Mouse (Mus musculus): ENCODE measurements around the gene Entpd1.

The Entpd1 gene

DNA sequence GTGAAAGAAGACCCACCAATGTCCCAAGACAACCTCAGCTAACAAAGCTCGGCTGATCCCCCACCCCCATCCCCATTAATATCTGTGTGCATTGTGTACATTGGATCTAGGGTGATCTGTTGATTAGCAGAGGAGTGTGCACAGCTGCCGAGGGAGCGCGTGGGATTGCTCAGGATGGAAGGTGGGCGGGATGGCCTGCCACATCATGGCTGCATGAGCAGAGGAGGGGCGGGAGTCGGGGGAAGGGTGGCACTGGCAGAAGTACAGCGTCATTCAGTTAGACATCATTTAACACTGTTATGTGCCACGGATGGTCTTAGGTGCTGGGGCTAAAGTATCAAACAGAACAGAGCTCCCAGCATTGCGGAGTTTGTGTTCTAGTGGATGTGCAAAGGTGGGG lies 111.3 kb downstream of the Entpd1 start:
- no peak for DNase-seq (ENCODE audit: low read depth, low spot score)

GRCm38 (mm10) chr19:40726148-40726547 lies 114.0 kb downstream of the Entpd1 start:
- DNase-seq (ENCODE audit: low read depth, low spot score) = no peak

DNA sequence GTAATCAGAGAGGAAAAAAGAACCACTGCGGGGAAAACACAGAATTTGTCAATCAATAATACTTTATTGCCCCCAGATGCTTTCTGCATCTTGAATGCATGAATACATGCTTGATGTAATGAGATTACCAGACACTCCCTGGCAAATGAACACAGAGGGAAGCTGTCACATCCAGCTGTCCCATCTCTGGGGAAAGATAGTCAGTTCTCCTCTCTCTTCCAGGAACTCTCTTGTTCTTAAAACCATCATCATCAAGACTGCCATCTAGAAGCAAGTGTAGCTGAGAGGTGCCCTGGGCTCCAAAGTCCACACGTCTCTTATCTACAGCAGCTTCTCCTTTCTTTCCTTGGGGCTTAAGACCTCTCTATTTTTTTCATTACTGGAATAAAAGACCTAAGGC lies 114.4 kb downstream of the Entpd1 start:
- no peak for DNase-seq (ENCODE audit: low read depth, low spot score)

DNA sequence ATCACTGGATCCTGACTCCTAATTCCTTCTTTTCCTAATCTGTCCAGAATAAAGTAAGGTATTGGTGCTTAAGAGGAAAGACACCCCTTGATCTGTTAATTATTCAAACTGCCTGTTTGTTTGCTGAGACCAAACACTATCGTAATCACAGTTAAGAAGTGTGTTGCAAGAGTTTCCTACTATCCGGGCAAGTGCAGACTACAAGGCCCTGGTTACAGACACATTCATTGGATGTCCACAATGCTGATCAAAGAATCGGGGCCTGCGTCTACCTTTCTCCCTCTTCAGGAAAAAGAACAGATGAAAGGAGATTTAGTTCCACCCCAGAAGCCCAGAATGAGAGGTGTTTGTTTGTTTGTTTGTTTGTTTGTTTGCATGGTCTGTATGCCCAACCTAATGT lies 116.0 kb downstream of the Entpd1 start:
- DNase-seq (ENCODE audit: low read depth, low spot score) = no peak

- DNase-seq (ENCODE audit: low read depth, low spot score) = no peak
Observed at GRCm38 (mm10) chr19:40728732-40729420, 116.7 kb downstream of the Entpd1 start.

GRCm38 (mm10) chr19:40733409-40733808 lies 121.2 kb downstream of the Entpd1 start:
- DNase-seq (ENCODE audit: low read depth, low spot score) = no peak

GRCm38 (mm10) chr19:40733849-40734248 lies 121.7 kb downstream of the Entpd1 start:
- no peak for DNase-seq (ENCODE audit: low read depth, low spot score)

DNA sequence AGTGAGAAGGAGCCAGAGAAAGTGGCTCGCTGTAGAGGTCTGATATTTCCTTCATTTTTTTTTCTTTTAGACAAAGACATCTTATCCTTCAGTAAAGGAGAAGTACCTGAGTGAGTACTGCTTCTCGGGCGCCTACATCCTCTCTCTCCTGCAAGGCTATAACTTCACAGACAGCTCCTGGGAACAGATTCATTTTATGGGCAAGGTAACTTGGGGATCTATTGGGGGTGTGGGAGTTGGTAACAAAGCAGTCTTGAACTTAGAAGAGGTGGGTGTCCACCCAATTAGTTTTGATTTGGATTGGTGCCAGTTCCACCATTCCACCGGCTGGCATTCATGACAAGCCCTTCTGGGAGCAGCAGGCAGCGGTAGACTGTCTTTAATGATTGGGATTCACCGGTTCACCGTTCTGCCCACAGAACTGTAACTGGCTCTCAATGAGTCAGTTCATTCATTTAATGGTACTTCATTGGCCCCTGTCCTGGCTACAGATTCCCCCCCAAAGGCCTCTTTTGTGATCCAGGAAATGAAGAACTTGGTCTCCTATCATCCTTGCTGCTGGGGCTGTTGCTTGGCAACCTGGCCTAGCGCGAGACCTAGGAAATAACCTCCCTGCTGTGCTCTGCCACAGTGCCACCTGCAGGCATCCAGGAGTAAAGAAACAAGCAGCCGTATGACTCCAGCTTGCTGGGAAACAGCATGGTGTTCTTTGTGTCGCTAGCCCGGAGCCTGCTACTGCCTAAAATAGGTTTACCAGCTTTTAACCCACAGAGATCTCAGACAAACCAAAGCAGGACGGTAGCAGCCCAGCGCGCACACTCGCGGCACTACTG lies 124.7 kb downstream of the Entpd1 start:
- peak; percentile 61 for DNase-seq (ENCODE audit: low read depth, low spot score)

- DNase-seq (ENCODE audit: low read depth, low spot score) = no peak
Observed at GRCm38 (mm10) chr19:40737613-40738012, 125.4 kb downstream of the Entpd1 start.

DNA sequence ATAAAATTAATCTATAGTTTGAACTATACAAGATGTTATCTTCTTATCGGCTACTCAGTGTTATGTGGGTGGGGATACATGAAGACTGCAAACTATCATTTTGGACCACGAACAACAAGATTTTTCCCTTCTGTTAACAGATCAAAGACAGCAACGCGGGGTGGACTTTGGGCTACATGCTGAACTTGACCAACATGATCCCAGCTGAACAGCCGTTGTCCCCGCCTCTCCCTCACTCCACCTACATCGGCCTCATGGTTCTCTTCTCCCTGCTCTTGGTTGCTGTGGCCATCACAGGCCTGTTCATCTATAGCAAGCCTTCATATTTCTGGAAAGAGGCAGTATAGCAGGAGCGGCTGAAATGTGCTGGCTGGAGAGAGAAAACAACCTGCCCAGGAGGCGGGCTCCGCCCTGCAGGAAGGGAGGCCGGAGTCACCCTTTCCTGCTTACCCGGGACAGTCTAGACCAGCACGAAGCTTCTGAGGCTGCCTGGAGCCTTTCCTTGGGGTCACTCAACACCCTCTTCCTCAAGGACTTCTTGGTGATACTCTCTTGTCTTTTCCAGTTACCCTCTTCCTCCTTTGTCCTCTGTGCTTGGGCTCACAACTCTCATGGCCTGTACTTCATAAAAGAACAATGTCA lies 126.6 kb downstream of the Entpd1 start:
- no peak for DNase-seq (ENCODE audit: low read depth, low spot score)

DNA sequence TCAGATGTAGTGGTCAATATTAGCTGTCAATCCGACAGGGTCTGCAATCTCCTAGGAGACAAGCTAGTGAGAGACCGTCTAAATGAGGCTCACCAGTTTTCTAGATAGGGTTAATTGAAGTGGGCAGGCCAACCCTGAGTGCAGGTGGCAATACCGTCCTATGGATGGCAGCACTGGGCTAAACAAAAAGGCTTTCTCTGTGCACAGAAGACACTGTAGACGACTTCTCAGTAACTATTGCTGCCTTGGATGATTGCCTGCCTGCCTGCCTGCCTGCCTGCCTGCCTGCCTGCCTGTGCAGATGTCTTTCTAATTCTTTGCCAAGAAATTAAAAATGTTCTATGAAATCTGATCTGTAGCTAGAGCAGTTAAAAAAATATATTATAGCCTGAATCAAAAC lies 134.4 kb downstream of the Entpd1 start:
- DNase-seq (ENCODE audit: low read depth, low spot score) = peak; percentile 46

DNA sequence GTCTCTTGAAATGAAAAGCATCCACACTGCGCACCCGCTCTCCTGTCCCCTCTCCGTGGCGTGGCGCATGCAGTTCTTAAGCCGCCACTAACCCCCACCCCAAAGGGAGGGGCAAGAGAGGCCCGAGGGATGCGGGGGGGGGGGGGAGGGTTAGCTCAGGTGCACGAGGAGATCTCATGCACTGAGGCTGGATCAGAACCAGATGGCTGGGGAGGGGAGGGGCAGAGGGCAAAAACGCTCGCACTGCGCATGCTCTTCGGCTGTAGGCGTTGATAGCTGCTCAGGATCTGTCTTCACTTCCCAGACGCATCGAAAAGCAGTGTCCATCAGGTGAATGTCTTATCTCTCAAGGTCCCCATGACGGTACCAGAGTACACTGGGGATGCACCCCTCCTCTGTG lies 136.4 kb downstream of the Entpd1 start, which contains the start of gene Cc2d2b:
Cc2d2b (plus strand) TSS at position 195 of the 400 bp plus-strand sequence.
- DNase-seq (ENCODE audit: low read depth, low spot score) = no peak

- DNase-seq (ENCODE audit: low read depth, low spot score) = peak; percentile 82
Observed at GRCm38 (mm10) chr19:40754311-40754710, 142.1 kb downstream of the Entpd1 start.

DNA sequence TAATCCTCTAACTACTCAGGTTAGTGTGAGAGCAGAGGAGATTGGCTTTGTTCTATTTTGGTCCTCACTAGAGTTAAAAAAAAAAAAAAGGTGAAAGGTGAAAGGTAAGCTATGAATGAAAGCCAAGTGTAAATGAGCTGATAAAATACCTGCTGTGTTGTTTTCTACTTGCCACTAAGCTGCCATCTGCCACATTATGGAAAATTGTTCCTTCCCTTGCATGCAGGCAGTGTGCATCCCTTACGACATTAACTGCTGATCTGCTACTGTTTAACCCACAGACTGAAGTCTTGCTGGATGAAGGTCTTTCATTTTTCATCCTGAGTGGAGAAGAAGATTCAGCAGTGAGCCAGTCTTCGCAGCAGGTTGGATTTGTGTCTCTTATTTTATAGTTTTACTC lies 147.9 kb downstream of the Entpd1 start:
- no peak for DNase-seq (ENCODE audit: low read depth, low spot score)

- no peak for DNase-seq (ENCODE audit: low read depth, low spot score)
Observed at GRCm38 (mm10) chr19:40762023-40762759, 150.0 kb downstream of the Entpd1 start.

GRCm38 (mm10) chr19:40767189-40767588 lies 155.0 kb downstream of the Entpd1 start:
- no peak for DNase-seq (ENCODE audit: low read depth, low spot score)

GRCm38 (mm10) chr19:40769341-40769770 lies 157.2 kb downstream of the Entpd1 start:
- no peak for DNase-seq (ENCODE audit: low read depth, low spot score)

DNA sequence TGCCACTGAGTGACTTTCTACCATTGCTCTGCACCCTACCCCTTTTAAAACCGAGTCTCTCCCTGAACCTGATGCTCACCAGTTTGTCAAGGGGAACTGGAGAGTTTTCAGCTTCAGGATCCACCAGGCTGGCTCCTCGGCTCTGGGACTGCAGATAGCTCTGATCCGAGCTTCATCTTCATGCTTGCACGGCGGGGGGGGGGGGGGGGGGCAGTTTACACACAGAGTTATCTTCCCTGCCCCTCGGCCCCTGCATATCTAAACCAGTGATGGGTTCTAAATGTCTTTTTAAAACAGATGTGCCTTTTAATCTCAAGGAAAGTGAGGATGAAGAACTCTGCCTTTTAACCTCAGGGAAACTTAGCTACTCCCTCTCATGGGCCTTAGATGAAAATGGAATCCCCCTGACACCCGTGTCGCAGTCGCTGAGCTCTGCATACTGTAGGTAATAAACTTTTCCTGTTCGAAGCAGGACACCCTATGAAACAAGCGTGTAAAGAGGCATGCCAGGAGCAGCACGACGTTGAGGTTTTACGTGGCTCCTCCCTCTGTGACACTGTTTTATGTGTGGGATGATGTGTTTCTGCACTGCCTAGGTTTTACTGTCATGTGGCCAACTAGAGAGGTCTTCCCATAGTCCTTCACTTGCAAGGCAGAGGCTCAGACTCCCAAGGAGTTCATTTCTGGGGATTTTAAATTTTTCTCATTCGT lies 176.0 kb downstream of the Entpd1 start:
- no peak for DNase-seq (ENCODE audit: low read depth, low spot score)

DNA sequence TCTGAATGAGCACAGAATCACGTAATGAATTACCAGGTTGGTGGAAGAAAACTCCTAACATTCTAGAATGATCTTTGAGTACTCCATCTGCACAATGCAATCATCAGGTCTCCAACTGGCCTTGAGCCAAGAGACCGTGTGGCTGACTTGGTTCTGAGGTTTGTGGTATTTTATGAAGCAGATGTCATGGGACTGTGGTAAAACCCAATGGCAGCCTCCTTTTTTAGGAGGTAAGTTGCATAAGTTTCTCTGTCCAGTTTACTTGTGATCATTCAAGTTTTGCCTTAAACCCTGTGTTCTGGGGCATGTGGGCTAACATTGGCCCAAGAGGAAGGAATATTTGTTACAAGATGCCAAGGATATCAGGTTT lies 176.5 kb downstream of the Entpd1 start:
- DNase-seq (ENCODE audit: low read depth, low spot score) = no peak
